Mouse (Mus musculus) liver, embryonic 14.5 days (tissue): ENCODE measurements at regions not wholly inside any gene's neighbourhood (a gene's known extent, or its start where the extent isn't known, plus 50 kb on each side); places are given as distances from the start of the nearest gene placed in this dataset.

Source experiments
- CTCF ChIP-seq: IDR thresholded peaks from 2 replicates; pipeline ENCODE4 v1.5.1; 2016; ENCODE audit warnings: antibody characterized with exemption, low read depth, control low read depth
- EP300 ChIP-seq: IDR thresholded peaks from 2 replicates; pipeline ENCODE4 v1.6.1; 2016; ENCODE audit warnings: antibody characterized with exemption, low read depth

DNA sequence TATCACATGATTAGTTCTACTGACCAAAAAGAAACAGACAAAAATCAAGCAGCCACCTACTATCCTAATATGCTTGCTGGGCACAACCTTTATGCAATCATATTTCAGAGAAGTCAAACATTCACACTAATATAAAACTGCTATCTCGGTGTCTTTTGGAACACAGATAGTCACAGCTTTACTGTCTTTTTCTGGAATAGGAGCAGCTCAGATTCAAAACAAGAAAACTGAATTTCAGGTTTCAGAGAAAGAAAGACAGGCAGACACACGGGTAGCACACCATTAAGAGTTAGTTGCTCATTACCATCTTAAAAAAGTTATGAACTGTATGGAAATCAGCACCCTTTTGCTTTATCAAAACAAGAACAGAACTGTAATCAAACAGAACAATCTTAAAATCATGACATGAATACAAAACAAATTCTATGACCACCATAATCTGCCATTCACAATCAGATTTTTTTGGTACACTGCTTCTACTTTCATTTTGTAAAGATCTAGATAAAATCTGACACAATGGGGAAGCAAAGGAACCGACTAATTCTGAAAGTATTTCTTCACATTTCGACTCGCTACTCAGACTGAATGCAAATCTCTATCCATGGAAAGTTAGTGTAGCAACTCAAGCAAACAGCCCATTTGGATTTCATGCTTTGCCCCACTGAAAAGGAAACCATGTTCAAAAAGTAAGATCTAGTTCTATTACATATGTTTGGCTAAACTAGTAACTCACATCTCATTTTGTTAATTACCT is 315.1 kb downstream of the Tex13c3 start:
- TF ChIP-seq CTCF (no peak), EP300 (no peak)
